Mouse (Mus musculus): Measurements from ENCODE around the gene Ccdc180.

DNA sequence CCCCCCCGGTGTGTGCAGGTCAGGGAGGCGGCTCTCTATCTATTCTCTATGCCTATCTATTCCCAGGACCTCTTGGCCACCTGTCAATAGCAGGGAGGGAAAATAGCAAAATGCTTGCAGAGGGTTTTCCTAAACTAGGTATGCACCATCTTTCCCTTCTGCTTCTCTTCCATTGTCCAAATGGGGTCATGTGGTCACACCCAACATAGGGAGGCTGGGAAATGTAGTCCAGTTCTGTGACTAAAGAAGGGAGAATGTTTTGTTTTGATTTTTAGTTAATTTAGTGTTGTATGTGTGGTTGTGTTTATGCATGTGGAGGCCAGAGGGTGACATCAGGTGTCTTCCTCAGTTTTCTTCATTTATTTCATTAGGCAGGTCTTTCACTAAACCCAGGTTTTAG, 18.0 kb upstream of the Ccdc180 start:
- TF ChIP-seq GATA1 (IDR thresholded peaks at IDR 0.05; ENCODE audit: borderline replicate concordance, low read length) (no peak), FLI1 (IDR thresholded peaks at IDR 0.05; ENCODE audit: low read length) (no peak)
